Mouse (Mus musculus): ENCODE measurements around the gene Jph4. TPM values are rescaled to one million over a fixed set of nuclear protein-coding genes. Genes with fewer than 3 reads are reported as not detected.

The Jph4 gene
- polyA plus RNA-seq, 1 experiment, result 228 TPM

GRCm38 (mm10) chr14:55071756-55072155 lies 45.0 kb downstream of the Jph4 start:
- no peak for DNase-seq (ENCODE audit: extremely low spot score in 1 of 2, low spot score in 1 of 2)

- DNase-seq (ENCODE audit: extremely low spot score in 1 of 2, low spot score in 1 of 2), result no peak
Measured at GRCm38 (mm10) chr14:55066042-55066441, 50.7 kb downstream of the Jph4 start.

- peak in 1 of 2 experiments; percentile 2 for DNase-seq (ENCODE audit: extremely low spot score in 1 of 2, low spot score in 1 of 2)
Measured at GRCm38 (mm10) chr14:55065391-55065790, 51.3 kb downstream of the Jph4 start.

- peak in 1 of 2 experiments; percentile 12 for DNase-seq (ENCODE audit: extremely low spot score in 1 of 2, low spot score in 1 of 2)
Measured at GRCm38 (mm10) chr14:55064481-55065370, 52.0 kb downstream of the Jph4 start.

GRCm38 (mm10) chr14:55063581-55064381 lies 53.0 kb downstream of the Jph4 start:
- DNase-seq (ENCODE audit: extremely low spot score in 1 of 2, low spot score in 1 of 2), result peak in 1 of 2 experiments; percentile 9

- DNase-seq (ENCODE audit: extremely low spot score in 1 of 2, low spot score in 1 of 2), result no peak
Measured at GRCm38 (mm10) chr14:55063117-55063516, 53.6 kb downstream of the Jph4 start.

GRCm38 (mm10) chr14:55062626-55063025 lies 54.1 kb downstream of the Jph4 start:
- peak; percentile 56 to 73 for DNase-seq (ENCODE audit: extremely low spot score in 1 of 2, low spot score in 1 of 2)

- DNase-seq (ENCODE audit: extremely low spot score in 1 of 2, low spot score in 1 of 2), result no peak
Measured at GRCm38 (mm10) chr14:55061845-55062244, 54.9 kb downstream of the Jph4 start.

- DNase-seq (ENCODE audit: extremely low spot score in 1 of 2, low spot score in 1 of 2), result no peak
Measured at GRCm38 (mm10) chr14:55059931-55060330, 56.8 kb downstream of the Jph4 start.

GRCm38 (mm10) chr14:55059009-55059408 lies 57.7 kb downstream of the Jph4 start:
- no peak for DNase-seq (ENCODE audit: extremely low spot score in 1 of 2, low spot score in 1 of 2)

Other genes with a start within 250 kb of the Jph4 start
- gene Homez, start 246.0 kb downstream of the Jph4 start, polyA plus RNA-seq (2012; rRNA removed), result 8.7 and 9.0 TPM in 2 replicates
- 13.7 and 16.1 TPM in 2 replicates for gene Ppp1r3e, start 239.4 kb downstream of the Jph4 start, polyA plus RNA-seq (2012; rRNA removed)
- gene Bcl2l2, start 233.6 kb downstream of the Jph4 start, polyA plus RNA-seq (2012; rRNA removed), result 92.6 and 107 TPM in 2 replicates
- gene Gm20521, start 233.5 kb downstream of the Jph4 start, polyA plus RNA-seq (2012; rRNA removed), result 0.90 TPM in 1 of 2 replicates, not detected in the other
- 466 and 555 TPM in 2 replicates for gene Pabpn1, start 224.4 kb downstream of the Jph4 start, polyA plus RNA-seq (2012; rRNA removed)
- 744 and 786 TPM in 2 replicates for gene Slc22a17, start 203.8 kb downstream of the Jph4 start, polyA plus RNA-seq (2012; rRNA removed)
- gene Efs, start 190.8 kb downstream of the Jph4 start, polyA plus RNA-seq (2012; rRNA removed), result 13.4 and 14.5 TPM in 2 replicates
- 0.46 and 0.90 TPM in 2 replicates for gene Il25, start 184.2 kb downstream of the Jph4 start, polyA plus RNA-seq (2012; rRNA removed)
- gene Cmtm5, start 180.7 kb downstream of the Jph4 start, polyA plus RNA-seq (2012; rRNA removed), result 120 and 147 TPM in 2 replicates
- gene Myh6, start 150.0 kb downstream of the Jph4 start, polyA plus RNA-seq (2012; rRNA removed), result 0.02 and 0.17 TPM in 2 replicates
- gene Gm17428, start 140.0 kb downstream of the Jph4 start, polyA plus RNA-seq (2012; rRNA removed), result not detected in 2 replicates
- 26.8 and 29.3 TPM in 2 replicates for gene Myh7, start 122.3 kb downstream of the Jph4 start, polyA plus RNA-seq (2012; rRNA removed)
- gene Ngdn, start 101.5 kb downstream of the Jph4 start, polyA plus RNA-seq (2012; rRNA removed), result 36.5 and 37.2 TPM in 2 replicates
- gene Zfhx2, start 24.6 kb downstream of the Jph4 start, polyA plus RNA-seq (2012; rRNA removed), result 13.4 and 15.0 TPM in 2 replicates
- gene Thtpa, start 22.2 kb downstream of the Jph4 start, polyA plus RNA-seq (2012; rRNA removed), result 14.4 and 15.5 TPM in 2 replicates
- 15.5 and 18.3 TPM in 2 replicates for gene Ap1g2, start 10.3 kb downstream of the Jph4 start, polyA plus RNA-seq (2012; rRNA removed)
- gene Dhrs2, start 105.1 kb upstream of the Jph4 start, polyA plus RNA-seq (2012; rRNA removed), result 0.27 and 0.32 TPM in 2 replicates

All from frontal cortex, adult 2 months (tissue).